Comparison of ENCODE assay signal across 10 mouse cellular contexts in genomic region chrX:100395026-100395425, GRCm38 (mm10). TPM values are rescaled to one million over a fixed set of nuclear protein-coding genes. Genes with fewer than 3 reads are reported as not detected.
DNase-seq lines count a peak whose midpoint lies in the region; TF ChIP-seq lines count a peak whose summit lies in the region.
"Had no signal": no experiment of that assay in that cellular context is flagged by ENCODE, and none has a peak within 500 bp of the region (broad histone marks: within the 10 kb centered on the region; RNA-seq: fewer than 3 reads in every experiment).

No protein-coding gene starts in this region.

- no peak overlapping the region for H3K9ac ChIP-seq in heart, adult 2 months (ENCODE audit: low read depth, low read length)

- no peaks in the 10 kb centered on the region for H3K79me2 ChIP-seq in heart, adult 2 months (replicated peaks; ENCODE audit: control insufficient read depth, insufficient read depth, low read length)

- H3K4me3 ChIP-seq in heart, adult 2 months: no peak overlapping the region
- H3K4me3 ChIP-seq: erythroblast, embryonic 14.5 days had no signal

- no peak for TF ChIP-seq POLR2A in heart, adult 2 months (IDR thresholded peaks at IDR 0.05; ENCODE audit: insufficient read depth, low read depth, low read length)

- H3K4me1 ChIP-seq in heart, adult 2 months (ENCODE audit: control insufficient read depth, insufficient read depth, low read length): no peaks in the 10 kb centered on the region

- H3K27ac ChIP-seq in heart, adult 2 months: no peak overlapping the region

- H3K27me3 ChIP-seq in heart, adult 2 months (ENCODE audit: control insufficient read depth, insufficient read depth, low read length): no peaks in the 10 kb centered on the region

- no peak for DNase-seq in heart, adult 2 months
- no peak for DNase-seq in heart, adult 9 months (ENCODE audit: low spot score in 2 of 2)
- peak; percentile 54 for DNase-seq in 3T3-L1 (ENCODE audit: low read depth, low spot score)
- peak; percentile 16 to 23 for DNase-seq in adrenal gland, adult 18-20 months (ENCODE audit: low spot score in 2 of 2)
- DNase-seq in liver: peak; percentile 61
- DNase-seq in spleen, adult 12 weeks (ENCODE audit: low spot score): no peak
- DNase-seq in left cerebral cortex, postnatal 25 days (ENCODE audit: low spot score in 2 of 2): no peak
- DNase-seq in layer of hippocampus, adult 9-10 months (ENCODE audit: low spot score): no peak

- no peaks in the 10 kb centered on the region for H3K36me3 ChIP-seq in heart, adult 2 months (ENCODE audit: control insufficient read depth, insufficient read depth, low read length)

- TF ChIP-seq EP300 in heart, adult 2 months (IDR thresholded peaks at IDR 0.05; ENCODE audit: insufficient read depth, low read depth, low read length): no peak

- intact Hi-C loops in heart, adult 2 months (cut with DNase I): loop anchor here (1.0 kb wide), 1 partner anchor 84 kb away; no protein-coding TSS in a partner anchor
- intact Hi-C loops in left cerebral cortex, postnatal 25 days (cut with DNase I): loop anchor here (2.0 to 10.0 kb wide), 2 partner anchors 86 to 420 kb away; partner anchors contain the start of gene Eda

- WGBS in heart, adult 2 months: 78% methylated on average over 8 of the region's 8 CpGs

- TF ChIP-seq CTCF in heart, adult 2 months (IDR thresholded peaks at IDR 0.05): peak; percentile 60

RNA-seq across cellular contexts. Expression of gene Otud6a, which starts 33.8 kb away (rescaled TPM):
- not detected for total RNA-seq in heart, adult 2 months (2021)
- not detected in 2 replicates for polyA plus RNA-seq in heart, adult 2 months (2012; rRNA removed)
- total RNA-seq in adrenal gland, adult 18-20 months (2021): not detected
- not detected for total RNA-seq in left cerebral cortex, postnatal 25 days (2021)
- polyA plus RNA-seq: erythroblast, embryonic 14.5 days; large intestine, adult 2 months had no signal

RNA-seq across cellular contexts. Expression of gene Awat2, which starts 47.5 kb away (rescaled TPM):
- total RNA-seq in heart, adult 2 months (2021): not detected
- polyA plus RNA-seq in heart, adult 2 months (2012; rRNA removed): 0.12 TPM in 1 of 2 replicates, not detected in the other
- total RNA-seq in adrenal gland, adult 18-20 months (2021): under 1 TPM; 0.29 to 0.53 TPM
- total RNA-seq in left cerebral cortex, postnatal 25 days (2021): under 1 TPM in 1 of 2 experiments, not detected in 1; 0.21 TPM
- polyA plus RNA-seq: erythroblast, embryonic 14.5 days had no signal

Comparison
In these comparisons a context has a peak if more than half of its experiments do, and no peak if none do; other contexts are left out.
1. DNase-seq: peak in 3T3-L1 (single experiment), adrenal gland, adult 18-20 months (2 of 2) and liver (single experiment); none in heart, adult 2 months (0 of 2), heart, adult 9 months (0 of 2), spleen, adult 12 weeks (single experiment), left cerebral cortex, postnatal 25 days (0 of 2) and layer of hippocampus, adult 9-10 months (single experiment).